Mouse (Mus musculus) adipocyte (in vitro differentiated cells): ENCODE measurements around the gene Gabbr1.
"Not testable (repeated sequence)": the region's sequence is repeated elsewhere in the genome, so short reads cannot be mapped to it uniquely, and the experiment has no call there.

Experiments used
- DNase-seq: peaks from one replicate; pipeline ENCODE4 v3.0.0-alpha.2; 2016; ENCODE audit warnings: low spot score

Gabbr1 gene

DNA sequence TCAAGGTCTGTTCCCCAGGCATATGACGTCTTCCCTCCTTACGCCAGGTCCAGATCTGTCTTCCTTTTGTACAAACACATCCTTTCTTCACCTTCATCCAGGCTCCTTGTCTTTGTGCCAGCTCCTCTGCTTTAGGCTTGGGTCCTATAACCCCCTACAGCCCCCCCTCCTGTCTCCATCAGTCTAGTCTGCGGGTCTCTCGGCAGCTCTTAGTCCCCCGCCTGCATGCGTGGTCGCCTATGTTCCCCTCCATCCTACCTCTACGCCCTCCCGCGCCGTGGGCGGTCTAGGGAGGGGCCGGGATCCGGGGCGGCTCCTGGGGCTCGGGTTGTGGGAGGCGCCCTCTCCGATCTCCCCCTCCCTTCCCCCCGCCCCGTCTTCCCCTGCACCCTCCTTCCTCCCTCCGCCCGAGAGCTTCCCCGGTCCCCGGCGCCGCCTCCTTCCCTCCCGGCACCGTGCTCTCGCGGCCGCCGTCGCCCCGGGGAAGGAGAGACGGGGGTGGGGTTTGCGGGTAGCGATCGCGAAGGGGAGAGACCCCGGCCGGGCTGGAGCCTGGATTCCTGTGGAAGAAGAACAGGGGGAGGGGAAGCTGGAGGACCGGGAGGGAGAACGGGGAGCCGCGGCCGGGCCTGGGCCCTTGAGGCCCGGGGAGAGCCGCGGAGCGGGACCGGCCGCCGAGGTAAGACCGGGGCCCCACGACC, at the start of gene Gabbr1:
Gene Gabbr1, plus strand, starts transcription at position 356 of the 701 bp plus-strand sequence.
- DNase-seq, result peak; percentile 73

DNA sequence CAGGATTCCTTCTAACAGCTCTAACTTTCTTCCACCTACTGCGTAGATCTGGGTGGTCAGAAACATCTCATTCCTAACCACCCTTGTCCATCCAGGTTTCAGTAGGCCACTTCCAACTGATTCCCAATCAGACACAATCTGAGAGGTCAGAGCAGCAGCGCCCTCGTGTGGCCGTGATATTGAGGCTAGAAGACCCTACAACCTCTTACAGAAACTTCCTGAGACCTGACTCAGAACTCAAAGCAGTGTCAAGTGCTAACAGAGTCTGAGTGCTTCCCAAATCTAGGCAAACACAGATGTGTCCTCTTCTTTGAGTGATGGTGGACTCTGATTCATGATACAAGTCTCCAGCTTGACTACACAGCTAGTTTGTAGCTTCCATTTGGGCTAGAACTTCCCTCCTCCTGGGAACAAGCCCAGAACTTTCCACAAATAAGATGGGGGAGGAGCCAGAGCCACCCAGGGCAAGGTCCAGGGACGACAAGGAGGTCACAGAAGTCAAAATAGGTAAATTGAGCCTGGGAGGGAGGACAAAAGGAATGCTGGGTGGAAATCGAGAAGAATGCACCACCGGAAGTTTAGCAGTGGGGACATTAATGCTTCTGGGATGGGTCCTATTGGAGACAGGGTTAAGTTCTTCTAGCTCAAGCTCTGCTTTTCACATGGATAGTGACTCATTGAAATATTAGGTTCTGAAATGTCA, 48.6 kb upstream of the Gabbr1 start:
- DNase-seq, result peak; percentile 74

DNA sequence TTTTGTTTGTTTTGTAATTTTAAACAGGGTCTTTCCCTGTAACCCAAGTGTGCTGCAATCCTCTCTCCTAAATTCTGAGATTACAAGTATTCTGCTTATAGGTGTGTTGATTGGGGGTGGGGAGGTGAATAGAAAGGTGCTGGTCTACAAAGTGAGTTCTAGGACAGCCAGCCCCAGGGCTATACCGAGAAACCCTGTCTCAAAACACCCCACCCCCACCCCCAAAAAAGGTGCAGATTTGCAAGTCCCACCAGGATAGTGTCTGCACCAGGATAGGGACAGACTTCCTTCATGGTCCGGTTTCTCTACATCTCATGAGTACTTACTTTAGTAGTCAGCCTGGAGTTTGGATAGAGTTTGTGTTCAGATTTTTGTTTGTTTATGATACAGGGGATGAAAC, 47.3 kb upstream of the Gabbr1 start:
- DNase-seq, result no peak

DNA sequence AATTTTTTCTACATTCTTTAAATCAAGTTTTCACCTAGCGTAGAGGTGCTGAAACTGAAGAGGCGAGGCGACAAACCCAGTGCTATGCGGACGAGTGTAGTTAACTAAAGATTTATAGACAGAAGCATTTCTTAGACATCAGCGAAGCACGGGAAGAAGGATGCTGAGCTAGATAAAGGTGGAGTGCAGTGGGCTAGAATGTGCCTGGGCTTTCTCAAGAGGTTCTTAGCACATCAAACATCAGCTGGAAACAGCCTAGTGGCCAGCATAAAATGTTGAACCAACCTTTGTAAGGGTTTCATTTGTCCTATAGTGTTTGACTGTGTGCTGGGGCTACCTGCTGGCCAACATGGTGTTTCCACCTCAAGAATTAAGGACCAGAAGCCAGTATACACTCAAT, 44.9 kb upstream of the Gabbr1 start, which contains the start of gene Zfp57:
Gene Zfp57, plus strand, starts transcription at position 301 of the 400 bp plus-strand sequence.
- DNase-seq, result no peak

DNA sequence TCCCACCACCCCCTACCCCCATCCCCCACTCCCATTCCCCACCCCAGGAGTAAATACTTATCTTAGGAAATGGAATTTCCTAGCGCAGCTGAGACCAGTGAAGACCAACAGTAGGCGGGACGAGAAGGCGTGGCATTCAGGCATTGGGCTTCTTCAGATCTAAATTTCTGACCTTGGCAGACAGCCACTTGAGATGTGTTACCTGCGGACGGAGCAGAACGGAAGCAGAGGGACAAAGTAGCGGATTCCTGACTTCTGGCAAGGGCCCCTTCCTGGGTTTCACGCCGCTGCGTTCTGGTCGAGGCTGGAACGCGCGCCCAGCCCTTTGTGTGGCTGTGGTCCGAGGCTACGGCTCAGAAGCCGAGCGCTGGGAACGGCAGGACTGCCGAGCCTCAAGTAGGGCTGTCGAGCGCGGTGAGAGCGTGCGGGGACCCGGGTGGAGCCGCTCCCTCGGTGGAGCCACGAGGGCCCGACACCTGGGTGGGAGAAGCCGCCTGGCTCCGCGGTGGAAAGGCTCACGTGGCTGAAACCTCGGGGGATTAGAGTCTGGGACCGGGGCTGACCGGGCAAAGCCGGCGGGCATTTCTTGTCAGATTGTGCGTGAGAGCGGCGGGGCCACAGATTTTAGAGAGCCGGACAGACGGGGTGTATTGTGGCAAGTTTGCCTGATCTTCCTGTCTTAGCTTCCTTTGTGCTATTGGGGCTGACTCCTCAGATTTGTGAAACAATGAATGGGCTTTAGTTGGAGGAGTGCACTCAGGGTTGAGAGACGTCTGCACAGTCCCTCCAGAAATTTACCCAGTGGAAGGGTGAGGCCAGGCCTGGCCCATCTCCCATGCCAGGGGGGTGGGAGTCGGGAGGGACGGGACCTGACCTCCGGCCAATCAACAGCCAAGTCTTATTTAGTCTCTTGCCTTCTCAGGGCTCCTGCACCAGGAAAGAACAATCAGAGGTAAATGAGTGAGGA, 43.1 kb upstream of the Gabbr1 start:
- peak; percentile 43 for DNase-seq

DNA sequence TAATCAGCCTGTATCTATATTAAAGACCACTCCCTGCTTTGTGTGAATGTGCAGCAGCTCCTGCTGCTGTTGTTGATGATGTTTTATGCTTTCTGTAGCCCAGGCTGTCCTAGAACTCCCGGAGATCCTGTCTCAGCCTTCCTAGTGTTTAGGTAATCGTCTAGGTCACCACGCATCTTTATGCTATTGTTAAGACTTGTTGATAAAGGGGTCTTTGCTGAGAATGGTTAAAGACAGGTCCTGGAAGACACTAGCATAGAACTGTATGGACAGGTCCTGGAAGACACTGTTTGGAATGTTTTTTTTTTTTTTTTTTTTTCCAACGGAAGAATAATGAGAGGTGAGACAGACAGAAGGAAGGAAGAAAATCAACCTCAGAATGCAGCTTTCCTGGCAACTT, 42.4 kb upstream of the Gabbr1 start:
- no peak for DNase-seq

DNA sequence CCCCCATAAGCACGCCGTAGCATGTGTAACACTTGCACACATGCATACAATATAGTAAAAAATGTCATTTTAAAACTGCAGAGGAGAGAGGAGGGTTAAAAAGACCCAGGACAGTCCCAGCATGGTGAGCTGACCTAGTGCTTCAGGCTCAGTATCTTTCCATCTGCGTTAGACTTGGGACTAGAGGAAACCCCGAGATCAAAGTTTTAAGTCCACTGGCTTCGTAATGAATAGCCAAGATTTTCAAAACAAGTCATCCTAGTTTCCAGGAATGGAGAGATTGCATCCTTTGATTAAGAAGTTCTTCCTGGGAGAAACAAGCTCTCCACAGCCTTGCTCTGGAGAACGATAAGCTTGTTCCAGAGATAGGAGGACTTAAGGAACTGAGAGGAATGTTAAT, 37.6 kb upstream of the Gabbr1 start:
- DNase-seq, result no peak

DNA sequence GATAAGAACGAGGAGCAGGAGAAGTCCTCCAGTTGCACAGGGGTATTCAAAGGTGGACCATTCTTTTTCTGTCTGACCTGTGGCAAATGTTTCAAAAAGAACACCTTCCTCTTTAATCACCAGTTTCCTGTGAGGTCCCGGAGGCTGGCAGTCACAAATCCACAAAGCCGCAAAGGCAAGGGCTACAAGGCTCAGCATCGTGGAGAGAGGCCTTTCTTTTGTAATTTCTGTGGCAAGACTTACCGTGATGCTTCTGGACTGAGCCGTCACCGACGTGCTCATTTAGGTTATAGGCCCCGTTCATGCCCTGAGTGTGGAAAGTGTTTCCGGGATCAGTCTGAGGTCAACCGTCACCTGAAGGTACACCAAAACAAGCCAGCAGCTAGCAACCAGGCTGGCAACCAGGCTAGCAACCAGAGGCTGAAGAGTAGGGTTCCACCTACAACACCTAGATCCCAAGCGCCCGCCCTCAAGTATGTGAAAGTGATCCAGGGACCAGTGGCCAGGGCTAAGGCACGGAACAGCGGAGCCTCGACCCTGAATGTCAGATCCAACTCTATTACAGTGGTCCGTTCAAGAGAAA, 36.2 kb upstream of the Gabbr1 start:
- DNase-seq, result no peak

DNA sequence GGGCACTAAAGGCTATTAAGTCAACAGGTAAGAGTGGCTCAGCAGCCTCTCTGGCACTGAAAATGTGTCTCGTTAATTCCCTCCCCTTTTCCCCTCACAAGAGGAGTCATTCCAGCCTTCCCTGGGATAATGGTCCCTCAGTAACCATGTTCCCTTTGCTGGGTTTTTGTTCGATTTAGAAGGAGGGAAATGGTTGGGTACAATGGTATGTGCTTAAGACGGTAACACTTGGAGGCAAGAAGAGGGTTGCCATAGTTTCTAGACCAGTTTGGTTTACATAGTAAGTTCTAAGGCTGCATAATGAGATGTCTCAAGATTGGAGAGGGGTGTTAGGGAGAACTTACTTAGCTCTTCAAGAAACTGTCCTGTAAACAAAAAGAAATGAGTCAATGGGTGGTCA, 34.0 kb upstream of the Gabbr1 start:
- DNase-seq, result no peak

DNA sequence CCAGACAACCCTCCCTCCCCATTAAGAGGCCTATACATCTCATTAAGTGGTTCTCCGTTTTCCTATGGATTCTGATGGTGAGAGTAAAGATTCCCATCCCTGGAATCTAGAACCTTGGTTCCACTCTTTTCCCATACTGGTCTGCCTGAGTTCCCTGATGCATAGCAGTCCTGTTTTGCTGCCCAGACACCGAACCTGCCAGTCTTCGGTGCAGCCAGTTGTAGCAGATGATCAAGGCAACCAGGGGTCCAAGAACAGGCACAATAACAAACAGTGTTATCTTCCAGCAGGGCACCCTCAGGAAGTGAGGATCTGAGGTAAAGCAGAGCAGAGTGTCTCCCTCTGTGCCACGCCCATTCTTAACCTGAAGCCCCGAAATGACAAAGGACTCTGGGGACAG, 33.6 kb upstream of the Gabbr1 start:
- no peak for DNase-seq

DNA sequence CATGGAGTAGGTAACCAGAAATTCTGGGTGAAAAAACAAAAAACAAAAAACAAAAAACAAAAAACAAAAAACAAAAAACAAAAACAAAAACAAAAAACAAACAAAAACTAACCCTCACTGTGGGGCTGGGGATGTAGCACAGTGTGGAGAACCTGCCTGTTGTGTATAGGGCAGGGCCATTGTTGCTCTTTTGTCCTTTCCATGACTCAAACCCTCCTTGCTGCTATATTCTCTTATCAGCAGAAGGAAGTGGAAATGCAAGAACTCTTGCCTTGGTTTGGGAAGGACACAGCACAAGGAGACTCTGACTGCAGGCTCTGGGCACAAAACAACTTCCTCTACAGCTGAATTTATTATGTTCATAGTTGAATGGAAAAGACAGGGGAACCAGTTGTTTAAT, 29.4 kb upstream of the Gabbr1 start:
- DNase-seq, result no peak

DNA sequence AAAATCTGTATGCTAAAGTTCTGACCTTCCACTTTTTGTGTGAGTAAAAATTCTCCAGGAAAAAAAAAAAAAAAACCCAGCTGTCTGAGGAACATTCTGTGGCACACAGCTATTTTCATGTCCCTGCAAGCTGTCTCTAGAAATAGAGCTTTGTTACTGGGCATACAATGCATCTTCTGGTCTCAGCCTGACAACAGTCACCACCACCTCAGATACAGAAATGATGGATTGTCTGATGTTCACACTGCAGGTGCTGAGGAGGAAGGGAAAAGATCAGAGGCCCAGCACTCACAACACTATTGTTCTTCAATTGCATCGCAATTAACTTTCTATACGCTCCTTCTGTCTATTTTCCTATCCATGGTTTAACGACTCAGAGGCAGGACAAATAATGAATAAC, 27.4 kb upstream of the Gabbr1 start:
- DNase-seq, result no peak

DNA sequence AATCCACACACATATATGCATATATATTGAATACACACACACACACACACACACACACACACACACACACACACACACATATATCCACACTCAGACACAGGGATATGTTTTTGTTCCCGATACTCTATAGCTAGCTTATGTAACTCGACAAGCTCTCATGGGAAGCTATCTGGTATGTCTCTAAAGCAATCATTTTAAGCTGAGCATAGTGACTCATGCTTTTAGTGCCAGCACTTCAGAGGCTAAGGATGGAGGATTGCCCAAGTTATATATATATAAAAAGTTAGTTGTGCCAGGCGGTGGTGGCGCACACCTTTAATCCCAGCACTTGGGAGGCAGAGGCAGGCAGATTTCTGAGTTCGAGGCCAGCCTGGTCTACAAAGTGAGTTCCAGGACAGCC, 26.5 kb upstream of the Gabbr1 start:
- DNase-seq, result not testable (repeated sequence)

DNA sequence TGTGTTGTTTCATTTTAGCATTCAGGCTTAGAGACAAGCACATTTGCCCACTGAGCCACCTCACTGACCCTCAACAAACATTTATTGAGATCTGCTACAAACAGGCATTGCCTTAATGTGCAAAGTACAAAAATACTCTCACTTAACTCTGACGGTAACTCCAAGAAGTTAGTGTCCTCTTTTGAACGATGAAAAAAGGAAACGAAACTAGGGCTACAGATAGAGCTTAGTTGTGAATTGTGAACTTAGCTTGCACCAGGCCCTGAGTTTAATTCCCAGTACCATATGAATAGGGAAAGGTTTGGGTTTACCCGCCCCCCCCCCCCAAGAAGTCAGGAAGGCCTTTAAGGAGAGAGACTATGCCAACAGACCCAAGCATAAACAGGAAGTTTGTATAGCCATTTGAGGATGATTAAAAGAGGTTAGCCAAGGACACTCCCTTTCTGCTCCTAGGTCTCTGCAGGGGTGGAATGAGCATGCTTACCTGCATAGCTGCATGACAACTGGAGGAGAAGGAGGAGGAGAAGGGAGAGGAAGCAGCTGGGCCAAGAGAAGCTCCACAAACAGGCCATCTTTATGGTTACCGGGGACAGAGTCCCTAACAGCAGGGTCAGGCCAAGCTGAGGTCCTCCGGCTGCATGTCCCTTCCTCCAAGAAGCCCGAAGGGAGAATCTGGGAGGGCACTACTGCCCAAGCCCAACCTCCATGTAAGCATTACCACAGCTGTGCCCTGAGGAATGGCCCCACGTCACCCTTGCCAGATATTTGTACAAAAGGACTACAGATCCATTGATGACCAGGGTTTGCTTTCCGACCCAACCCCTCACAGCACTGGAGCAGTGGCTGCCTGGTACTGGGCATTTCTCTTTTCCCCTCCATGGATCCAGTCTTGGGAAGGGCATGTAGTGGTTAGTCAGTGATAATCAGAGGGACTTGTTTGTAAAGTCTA, 22.9 kb upstream of the Gabbr1 start, which contains the start of gene Mog:
Gene Mog, minus strand, starts transcription at position 771 of the 949 bp plus-strand sequence.
- DNase-seq, result no peak

DNA sequence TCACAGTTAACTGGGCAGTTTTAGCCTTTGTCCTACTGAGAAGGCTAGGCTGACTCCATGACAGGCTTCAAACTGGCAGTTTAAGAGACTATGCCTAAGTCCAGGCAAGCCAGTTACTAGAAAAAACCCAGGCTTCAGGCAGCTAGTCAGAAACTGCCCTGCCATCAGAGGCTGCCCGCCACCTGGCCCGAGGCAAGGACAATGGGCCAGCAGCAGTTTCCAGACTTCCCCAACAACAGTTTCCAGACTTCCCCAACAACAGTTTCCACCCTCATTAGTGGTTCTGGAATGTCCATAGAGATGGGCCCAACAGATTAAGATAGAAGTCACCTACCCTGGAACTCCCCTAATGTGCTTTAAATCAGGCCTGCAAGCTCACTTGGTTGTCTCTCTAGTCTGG, 19.3 kb upstream of the Gabbr1 start:
- DNase-seq, result no peak

DNA sequence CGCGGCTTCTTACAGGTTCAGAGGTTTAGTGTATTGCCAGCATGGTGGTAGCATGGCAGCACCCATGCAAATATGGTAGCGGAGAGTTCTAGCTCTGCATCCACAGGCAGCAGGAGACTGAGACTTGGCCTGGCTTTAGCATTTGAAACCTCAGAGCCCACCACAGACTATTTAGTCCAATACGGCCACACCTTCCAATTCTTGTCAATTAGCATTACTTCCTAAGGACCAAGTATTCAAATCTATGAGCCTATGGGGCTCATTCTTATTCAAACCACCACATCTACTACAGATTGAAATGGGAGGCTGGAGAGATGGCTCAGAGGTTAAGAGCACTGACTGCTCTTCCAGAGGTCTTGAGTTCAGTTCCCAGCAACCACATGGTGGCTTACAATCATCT, 18.3 kb upstream of the Gabbr1 start:
- no peak for DNase-seq

DNA sequence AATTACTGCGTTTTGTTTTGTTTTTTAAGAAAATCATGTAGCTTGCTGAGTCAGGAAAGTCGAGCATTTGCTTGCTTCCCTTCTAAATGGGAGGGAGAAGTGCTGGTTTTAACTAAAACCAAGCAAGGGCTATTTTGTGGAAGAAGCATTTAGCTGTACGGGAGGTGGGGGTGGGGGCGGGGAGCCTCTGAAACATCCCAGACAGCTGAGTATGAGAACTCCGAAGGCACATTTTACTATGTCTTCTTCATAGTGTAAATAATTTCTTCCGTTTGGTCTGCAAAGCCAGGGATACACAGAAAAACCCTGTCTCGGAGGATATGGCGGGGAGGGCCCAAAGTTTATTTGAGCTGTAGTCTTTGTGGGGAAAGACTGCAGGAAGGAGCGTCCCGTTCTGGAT, 17.6 kb upstream of the Gabbr1 start:
- DNase-seq, result no peak

DNA sequence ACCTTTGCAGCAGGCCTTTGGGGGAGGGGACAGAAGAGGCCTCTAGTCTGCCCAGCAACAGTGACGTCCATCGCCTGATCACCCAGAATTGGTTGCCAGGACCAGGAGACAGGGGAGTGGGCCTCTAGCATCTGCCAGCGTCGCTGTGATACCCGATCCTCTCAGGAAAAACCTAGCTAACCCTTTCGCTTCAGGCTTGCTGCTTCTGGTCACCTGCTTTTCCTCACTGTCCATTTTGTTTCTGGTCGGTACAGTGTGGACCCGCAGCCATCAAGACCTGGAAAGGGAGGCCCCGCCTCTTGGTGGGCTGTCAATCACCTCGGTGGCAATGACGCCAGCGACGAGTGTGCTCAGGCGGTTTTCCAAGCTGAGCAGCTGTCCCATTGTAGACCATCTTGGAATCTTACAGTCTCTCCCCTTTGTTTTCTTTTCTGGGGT, 17.1 kb upstream of the Gabbr1 start:
- peak; percentile 96 for DNase-seq

DNA sequence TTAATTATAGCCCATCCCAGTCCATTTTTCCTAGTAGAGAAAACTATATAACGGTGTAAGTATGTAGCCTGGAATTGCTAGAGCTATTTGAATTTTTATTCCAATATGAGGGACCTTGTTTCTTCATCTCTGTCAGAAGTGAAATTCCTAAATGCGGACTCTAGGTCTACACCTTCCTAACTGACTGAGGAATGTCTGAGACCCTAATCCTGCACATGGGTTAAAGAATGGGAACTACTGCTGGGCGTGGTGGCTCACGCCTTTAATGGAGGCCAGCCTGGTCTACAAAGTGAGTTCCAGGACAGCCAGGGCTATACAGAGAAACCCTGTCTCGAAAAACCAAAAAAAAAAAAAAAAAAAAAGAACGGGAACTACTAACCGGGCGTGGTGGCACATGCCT, 16.6 kb upstream of the Gabbr1 start:
- no peak for DNase-seq

DNA sequence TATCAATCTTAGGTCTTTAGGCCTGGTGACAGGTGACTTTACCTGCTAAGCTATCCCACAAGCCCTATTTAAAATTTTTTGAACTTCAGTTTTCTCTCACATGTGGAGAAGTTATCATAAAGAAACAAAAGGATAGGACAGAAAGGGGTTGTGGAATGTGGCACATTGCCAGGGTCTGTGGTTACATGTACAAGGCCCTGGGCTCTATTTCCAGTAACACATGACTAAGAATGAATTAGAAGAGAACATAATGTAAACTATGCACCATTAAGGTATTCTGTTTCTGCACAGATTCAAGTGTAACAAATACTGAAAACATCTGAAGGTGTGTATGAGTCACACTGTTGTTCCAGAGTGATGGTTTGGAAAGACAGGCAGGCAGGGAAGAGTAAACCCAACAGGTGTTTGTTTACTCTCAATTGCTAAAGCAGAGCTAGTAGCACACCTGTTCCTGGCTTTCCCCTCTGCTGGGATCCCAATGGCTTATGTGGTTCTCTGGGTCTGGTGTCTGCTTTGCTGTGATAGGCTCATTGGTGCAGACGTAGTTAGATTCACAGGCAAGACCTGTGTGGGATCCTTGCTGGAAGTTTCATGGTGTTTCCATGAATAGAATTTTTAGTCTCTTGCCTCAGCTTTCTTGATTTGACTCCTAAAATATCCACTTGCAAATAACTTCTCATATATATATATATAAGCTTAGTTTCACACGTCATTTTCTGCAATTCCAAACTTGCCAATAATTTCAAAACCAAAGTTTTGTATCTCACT, 6.5 kb upstream of the Gabbr1 start:
- DNase-seq, result no peak
